Mouse (Mus musculus): ENCODE data around the gene Pomgnt1. TPM values are rescaled to one million over a fixed set of nuclear protein-coding genes. Genes with fewer than 3 reads are reported as not detected.
A peak's percentile ranks its signal among the peaks of the same experiment; 100 is the strongest.

Pomgnt1 gene
- polyA plus RNA-seq (2015; fragmentation: Nextera tagmentation; extraction: Ambion mirVana) = 51.8 and 56.9 TPM in 2 replicates

DNA sequence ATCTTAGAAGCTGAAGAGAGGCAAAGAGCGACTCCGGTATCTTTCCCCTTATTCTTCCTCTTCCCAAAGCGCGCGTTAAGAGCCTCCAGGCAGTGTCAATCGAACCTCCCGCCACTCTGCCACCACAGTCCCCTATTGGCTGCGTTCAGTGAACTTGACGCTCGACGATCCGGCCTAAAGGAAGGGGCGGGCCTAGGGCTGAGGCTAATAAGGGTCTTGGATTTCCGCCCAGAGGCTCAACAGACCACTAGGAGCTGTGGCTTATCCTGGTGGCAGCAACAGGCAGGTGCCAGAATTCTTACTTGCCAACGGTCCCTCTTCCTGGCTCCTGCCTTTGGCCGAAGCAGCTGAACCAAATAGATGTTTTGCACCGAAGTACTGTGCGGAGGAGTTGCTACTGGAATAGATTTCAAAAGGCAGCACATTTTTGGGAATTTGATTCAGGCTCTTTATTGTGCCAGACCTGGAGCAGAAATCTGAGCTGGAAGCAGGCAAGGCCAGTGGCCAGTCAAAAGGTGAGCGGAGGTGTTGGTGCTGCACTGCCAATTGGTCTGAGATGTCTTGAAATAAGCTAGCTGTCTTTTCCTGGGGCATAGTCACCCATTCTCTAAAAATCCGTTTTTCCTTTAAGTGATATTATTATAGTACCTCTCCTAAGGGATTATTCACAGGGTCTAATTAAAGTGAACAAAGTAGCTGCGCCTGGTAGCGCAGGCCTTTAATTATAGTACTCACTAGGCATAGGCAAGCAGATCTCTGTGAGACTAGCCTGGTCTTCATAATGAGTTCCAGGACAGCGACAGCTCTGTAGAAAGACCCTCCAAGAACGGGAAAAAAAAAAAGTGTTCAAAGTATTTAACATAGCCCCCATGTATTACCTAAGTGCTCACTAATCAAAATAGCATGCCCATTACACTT lies at the start of gene Pomgnt1, which contains the start of gene Rad54l:
TSS of gene Pomgnt1 (plus strand) at position 239 of the 918 bp plus-strand sequence.
TSS of gene Rad54l (minus strand) at position 89 of the 918 bp plus-strand sequence.
- no peaks in the 10 kb centered on the region for H3K27me3 ChIP-seq
- peak; percentile 100 for ATAC-seq
- H3K4me1 ChIP-seq (replicated peaks) = peaks cover 23% of the 10 kb centered on the region
- WGBS = 4% methylated on average over 24 of the region's 24 CpGs
- peak within 1 kb of the TSS; percentile 52; the same call in 1 of the 2 replicates for H3K27ac ChIP-seq
- no peaks in the 10 kb centered on the region for H3K9me3 ChIP-seq
- peak within 1 kb of the TSS; percentile 63 for H3K9ac ChIP-seq (replicated peaks)
- H3K4me2 ChIP-seq (replicated peaks) = peak within 1 kb of the TSS; percentile 60
- 0 out of 2 replicates have a peak, but pooled peaks cover 7% of the 10 kb centered on the region for H3K36me3 ChIP-seq
- H3K4me3 ChIP-seq (replicated peaks) = peak within 1 kb of the TSS; percentile 52

DNA sequence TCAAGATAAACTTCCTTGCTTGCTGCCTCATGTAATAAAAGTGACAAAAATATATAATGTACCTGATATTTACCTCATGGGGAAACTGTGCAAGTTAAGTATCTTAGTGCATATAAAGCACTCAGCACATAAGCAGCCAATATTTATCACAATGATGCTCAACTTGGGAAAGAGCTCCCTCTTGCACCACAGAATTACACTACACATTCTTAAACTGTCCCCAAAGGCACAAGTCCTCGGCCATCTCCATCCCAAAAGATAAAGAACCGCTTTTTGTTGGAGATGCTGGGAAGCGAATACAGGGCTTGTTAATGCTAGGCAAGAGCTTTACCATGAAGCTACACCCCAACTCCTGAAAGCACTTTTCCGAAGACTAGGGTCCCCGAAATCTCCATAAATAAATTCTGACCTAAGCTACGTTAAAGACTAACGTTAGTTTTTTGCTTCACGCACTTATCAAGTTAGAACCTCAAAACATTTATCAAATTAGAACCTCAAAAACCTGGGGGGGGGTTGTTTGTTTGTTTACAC lies 49.4 kb upstream of the Pomgnt1 start:
- peak overlapping the region; percentile 55; the same call in 1 of the 2 replicates for H3K27ac ChIP-seq
- H3K9ac ChIP-seq (replicated peaks) = peak overlapping the region; percentile 98
- no peaks in the 10 kb centered on the region for H3K9me3 ChIP-seq
- WGBS = 3% methylated on average over 8 of the region's 8 CpGs
- H3K4me2 ChIP-seq (replicated peaks) = peak overlapping the region; percentile 97
- no peaks in the 10 kb centered on the region for H3K27me3 ChIP-seq
- H3K36me3 ChIP-seq = peaks cover 8% of the 10 kb centered on the region
- no peak for ATAC-seq
- H3K4me3 ChIP-seq (replicated peaks) = peak overlapping the region; percentile 97
- peaks cover 36% of the 10 kb centered on the region for H3K4me1 ChIP-seq (replicated peaks)

DNA sequence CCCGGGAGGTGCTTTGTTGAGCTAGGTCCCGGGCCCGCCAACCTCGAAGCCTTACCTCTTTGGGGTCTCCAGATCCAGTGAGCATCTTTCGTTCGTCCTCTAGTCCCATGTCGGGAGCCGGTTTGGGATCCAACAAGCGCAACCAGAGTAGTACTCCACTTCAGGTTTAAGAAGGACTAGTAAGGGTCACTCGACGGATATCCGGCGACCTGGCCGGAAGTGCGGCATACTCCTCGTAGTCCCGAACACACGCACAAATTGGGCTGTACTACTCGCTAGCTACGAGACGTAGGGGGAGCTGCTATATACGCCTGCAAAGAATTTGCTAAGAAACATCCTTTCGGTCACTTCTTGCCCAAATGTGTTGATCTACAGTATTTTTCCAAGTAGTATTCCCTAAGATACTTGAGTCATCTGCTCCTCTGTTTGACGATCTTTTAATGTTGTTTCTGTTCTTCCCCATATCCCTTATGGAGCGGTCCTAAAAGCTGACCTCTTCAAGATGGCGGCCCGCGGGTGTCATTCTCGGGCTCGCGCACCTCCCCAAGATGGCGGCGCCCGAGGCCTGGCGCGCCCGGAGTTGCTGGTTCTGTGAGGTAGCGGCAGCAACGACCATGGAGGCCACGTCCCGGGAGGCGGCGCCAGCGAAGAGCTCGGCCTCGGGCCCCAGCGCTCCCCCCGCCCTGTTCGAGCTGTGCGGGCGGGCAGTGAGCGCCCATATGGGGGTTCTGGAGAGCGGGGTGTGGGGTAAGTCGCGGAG lies 48.6 kb upstream of the Pomgnt1 start, which contains the start of the genes Uqcrh and Lrrc41:
TSS of gene Uqcrh (minus strand) at position 211 of the 760 bp plus-strand sequence.
TSS of gene Lrrc41 (plus strand) at position 409 of the 760 bp plus-strand sequence.
- WGBS = under 1% methylated on average over 55 of the region's 55 CpGs

DNA sequence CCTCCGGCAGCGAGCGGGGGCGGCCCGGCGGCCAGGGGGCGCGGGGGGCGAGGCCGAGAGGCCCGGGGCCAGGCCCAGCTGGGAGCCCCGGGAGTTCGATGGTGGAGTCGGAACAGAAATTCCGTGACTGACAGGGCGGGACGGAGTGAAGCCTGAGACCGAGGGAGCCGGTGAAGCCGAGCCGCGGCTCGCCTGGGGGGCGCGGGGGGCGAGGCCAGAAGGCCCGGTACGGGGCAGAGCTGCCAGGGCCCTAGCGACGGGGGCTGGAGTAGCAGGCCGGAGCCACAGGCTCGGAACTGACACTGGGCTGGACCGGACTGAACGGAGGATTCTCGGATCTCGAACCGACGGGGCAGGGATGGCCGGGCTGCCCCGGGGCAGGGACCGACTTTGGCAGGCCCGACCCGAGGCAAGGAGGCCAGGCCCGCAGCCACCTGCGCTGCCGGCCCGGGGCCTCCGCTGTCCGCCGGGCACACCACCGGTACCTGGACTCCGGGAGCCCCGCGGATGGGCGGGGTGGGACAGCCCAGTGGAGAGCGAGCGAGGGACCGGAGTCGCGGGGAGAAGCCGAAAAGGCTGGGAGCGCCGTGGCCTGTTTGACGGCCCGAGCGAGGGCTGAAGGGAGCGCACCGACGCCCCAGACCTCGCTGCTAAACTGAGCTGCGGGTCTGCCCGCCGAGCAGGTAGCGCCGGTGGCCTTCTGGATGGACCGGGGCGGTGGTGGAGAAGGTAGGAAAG lies 47.8 kb upstream of the Pomgnt1 start:
- Histone ChIP-seq H3K36me3 (peaks cover 14% of the 10 kb centered on the region), H3K4me2 (replicated peaks) (peak overlapping the region; percentile 97), H3K27ac (peak overlapping the region; percentile 96), H3K4me1 (replicated peaks) (peaks cover 36% of the 10 kb centered on the region), H3K9ac (replicated peaks) (peak overlapping the region; percentile 98), H3K4me3 (replicated peaks) (peak overlapping the region; percentile 97), H3K9me3 (no peaks in the 10 kb centered on the region), H3K27me3 (no peaks in the 10 kb centered on the region)
- ATAC-seq = peak; percentile 81
- WGBS = under 1% methylated on average over 77 of the region's 77 CpGs

More for the DNA sequence above, 48.6 kb upstream of the Pomgnt1 start, which contains the start of the genes Uqcrh and Lrrc41:
- Histone ChIP-seq H3K36me3 (peaks cover 8% of the 10 kb centered on the region), H3K4me3 (replicated peaks) (peak within 1 kb of the TSS; percentile 97), H3K4me1 (replicated peaks) (peaks cover 36% of the 10 kb centered on the region), H3K4me2 (replicated peaks) (peak within 1 kb of the TSS; percentile 97), H3K9ac (replicated peaks) (peak within 1 kb of the TSS; percentile 98), H3K27me3 (no peaks in the 10 kb centered on the region), H3K9me3 (no peaks in the 10 kb centered on the region), H3K27ac (peak within 1 kb of the TSS; percentile 96)
- ATAC-seq = peak; percentile 94

DNA sequence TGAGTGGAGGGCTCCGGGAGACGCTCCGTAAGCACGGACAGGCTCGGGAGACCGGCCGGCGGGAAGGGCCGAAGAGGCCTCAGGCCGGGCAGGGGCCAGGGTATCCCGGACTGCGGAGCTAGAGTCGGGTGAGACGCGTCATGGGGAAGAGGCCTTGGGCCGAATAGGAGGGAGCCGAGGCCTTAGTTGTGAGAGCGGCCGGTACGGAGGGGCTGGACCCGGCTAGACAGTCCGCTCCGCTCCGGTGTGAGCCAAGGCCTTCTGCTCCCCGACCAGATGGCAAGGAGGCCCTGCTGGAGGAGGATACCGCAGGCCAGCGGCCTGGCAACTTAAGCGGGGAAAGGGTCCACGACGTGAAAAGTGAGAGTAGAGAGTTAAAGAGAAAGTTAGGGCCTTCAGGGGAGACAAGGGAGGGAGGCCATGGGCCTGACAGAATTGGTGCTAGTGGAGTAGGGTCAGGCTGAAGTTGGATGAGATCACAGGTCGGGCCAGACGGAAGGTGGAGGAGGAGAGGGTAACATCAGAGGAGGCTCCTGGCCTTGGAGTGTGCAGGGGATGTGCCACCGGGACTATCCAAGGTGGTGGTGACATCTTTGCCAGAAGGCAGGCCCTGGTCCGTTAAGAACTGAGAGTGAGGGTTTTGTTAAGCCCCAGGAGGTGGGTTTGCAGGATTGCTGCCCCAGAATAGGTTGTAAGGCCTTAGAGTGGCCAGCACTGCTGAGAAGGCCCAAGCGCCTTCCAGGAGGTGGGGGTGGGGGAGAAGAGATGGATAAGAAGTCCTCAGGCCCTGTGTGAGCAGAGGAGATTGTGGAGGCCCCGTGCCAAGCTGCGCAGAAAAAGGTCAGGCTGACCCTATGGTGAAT lies 47.0 kb upstream of the Pomgnt1 start:
- peak overlapping the region; percentile 97 for H3K4me2 ChIP-seq (replicated peaks)
- no peaks in the 10 kb centered on the region for H3K9me3 ChIP-seq
- 2% methylated on average over 37 of the region's 37 CpGs for WGBS
- peak overlapping the region; percentile 96 for H3K27ac ChIP-seq
- peak overlapping the region; percentile 97 for H3K4me3 ChIP-seq (replicated peaks)
- peaks cover 36% of the 10 kb centered on the region for H3K4me1 ChIP-seq (replicated peaks)
- H3K9ac ChIP-seq (replicated peaks) = peak overlapping the region; percentile 98
- ATAC-seq = peak; percentile 38
- no peaks in the 10 kb centered on the region for H3K27me3 ChIP-seq
- peaks cover 22% of the 10 kb centered on the region for H3K36me3 ChIP-seq

DNA sequence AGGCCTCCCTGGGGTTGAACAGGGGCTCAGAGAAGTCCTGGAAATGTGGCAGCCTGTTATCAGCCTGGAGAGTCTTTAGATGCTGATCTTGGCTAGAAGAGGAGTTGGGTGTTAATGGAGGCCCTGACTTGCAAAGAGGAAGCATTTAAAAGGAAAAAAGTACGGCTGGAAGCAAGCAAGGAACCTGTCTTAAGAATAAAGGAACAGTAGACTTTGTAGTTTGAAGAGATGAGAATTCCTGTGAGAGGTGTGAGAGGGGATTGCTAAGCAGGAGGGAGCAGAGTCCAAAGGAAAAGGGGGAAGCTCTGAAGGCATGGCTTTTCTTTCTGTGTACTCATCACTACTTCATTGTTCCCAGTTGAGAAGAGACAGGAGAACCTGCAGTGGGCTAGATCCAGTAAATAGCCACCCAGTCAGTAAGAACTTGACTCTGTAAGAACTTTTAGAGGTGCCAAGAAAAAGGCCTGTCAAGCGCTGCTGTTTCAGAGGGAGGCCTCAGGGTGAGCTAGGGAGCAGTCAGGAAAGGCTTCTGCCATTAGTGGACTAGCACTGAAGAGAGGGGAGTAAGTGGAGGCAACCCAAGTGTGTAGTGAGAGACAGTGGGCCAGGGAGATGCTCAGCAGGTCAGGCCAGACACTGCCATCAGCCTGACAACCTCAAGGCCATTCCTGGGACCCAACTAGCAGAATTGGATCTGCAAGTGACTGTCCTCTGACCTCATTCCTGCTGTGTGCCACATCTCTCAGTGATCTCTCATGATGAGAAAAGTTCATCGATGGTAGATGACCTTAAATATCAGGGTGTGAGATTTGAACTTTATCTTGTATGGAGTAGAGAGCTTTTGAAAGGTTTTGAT lies 46.2 kb upstream of the Pomgnt1 start:
- Histone ChIP-seq H3K9me3 (no peaks in the 10 kb centered on the region), H3K4me3 (replicated peaks) (peak overlapping the region; percentile 97), H3K36me3 (peaks cover 29% of the 10 kb centered on the region), H3K4me1 (replicated peaks) (peaks cover 33% of the 10 kb centered on the region), H3K4me2 (replicated peaks) (peak overlapping the region; percentile 97), H3K27me3 (no peaks in the 10 kb centered on the region), H3K27ac (peak overlapping the region; percentile 96; the same call in 1 of the 2 replicates), H3K9ac (replicated peaks) (peak overlapping the region; percentile 98)
- ATAC-seq = no peak
- 64% methylated on average over 3 of the region's 3 CpGs for WGBS

DNA sequence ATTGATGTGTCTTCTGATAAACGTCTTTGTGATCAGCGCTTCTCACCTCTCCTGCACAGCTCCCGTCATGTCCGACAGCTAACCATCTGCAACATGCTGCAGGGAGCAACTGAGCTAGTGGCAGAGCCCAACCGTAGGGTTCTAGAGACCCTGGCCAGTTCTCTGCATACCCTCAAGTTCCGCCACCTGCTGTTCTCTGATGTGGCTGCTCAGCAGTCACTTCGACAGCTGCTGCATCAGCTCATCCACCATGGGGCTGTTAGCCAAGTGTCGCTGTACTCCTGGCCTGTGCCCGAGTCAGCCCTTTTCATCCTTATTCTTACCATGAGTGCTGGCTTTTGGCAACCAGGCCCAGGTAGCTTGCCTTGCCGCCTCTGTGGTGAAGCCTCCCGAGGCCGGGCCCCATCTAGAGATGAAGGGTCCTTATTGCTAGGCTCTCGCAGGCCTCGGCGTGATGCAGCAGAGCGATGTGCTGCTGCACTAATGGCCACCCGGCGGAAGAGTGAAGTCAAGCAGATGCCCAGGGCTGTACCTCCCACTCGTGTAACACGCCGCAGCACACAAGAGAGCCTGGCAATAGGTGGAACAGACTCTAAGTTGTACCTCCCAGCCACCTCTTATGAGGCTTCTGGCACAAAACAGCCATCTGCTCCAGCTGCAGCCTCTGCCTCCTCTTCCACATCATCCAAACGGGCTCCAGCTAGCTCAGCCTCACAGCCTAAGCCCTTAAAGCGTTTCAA lies 35.0 kb upstream of the Pomgnt1 start:
- no peaks in the 10 kb centered on the region for H3K27me3 ChIP-seq
- H3K4me1 ChIP-seq (replicated peaks) = no peaks in the 10 kb centered on the region
- no peak overlapping the region for H3K27ac ChIP-seq
- WGBS = 91% methylated on average over 23 of the region's 23 CpGs
- peaks cover 83% of the 10 kb centered on the region for H3K36me3 ChIP-seq
- H3K9ac ChIP-seq (replicated peaks) = no peak overlapping the region
- H3K9me3 ChIP-seq = no peaks in the 10 kb centered on the region
- ATAC-seq = no peak
- no peak overlapping the region for H3K4me2 ChIP-seq (replicated peaks)
- H3K4me3 ChIP-seq (replicated peaks) = no peak overlapping the region

DNA sequence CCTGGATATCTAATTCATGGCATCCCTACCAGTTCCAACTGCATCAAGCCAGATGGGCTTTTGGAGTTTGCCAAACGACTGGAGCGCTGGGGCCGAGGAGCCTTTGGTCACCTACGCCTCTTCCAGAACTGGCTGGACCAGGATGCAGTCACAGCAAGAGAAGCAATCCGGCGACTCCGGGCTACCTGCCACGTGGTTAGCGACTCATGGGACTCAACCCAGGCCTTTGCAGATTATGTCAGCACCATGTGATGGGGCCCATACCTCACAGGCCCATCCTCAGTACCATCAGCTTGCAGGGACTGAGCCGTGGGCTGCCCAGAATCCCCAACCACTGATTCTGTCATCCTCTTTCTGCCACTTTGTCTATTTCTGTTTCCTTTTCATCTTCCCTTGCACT lies 27.3 kb upstream of the Pomgnt1 start:
- Histone ChIP-seq H3K4me2 (replicated peaks) (no peak overlapping the region), H3K9ac (replicated peaks) (no peak overlapping the region), H3K27me3 (no peaks in the 10 kb centered on the region), H3K9me3 (no peaks in the 10 kb centered on the region), H3K4me1 (replicated peaks) (no peaks in the 10 kb centered on the region), H3K36me3 (peaks cover 83% of the 10 kb centered on the region), H3K4me3 (replicated peaks) (no peak overlapping the region), H3K27ac (no peak overlapping the region)
- WGBS = 92% methylated on average over 10 of the region's 10 CpGs
- no peak for ATAC-seq

DNA sequence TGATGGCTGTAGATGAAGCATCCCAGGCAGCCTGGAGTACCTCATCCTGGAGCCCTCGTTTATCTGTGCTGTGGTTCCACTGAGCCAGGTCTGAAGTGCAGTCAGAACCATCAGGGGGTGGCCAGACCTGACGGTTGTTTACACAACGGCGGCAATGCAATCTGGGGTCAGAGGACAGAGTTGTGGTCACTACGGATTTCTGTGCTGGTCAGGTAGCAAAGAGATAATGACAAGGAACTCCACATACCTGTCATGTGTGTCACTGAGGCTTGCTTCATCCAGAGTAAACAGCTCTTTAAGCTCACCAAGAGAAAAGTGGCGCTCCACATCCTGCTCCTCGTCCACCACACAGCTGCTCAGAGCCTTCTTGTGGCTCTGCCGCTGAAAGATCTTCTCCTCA lies 26.4 kb upstream of the Pomgnt1 start:
- H3K4me3 ChIP-seq (replicated peaks) = no peak overlapping the region
- H3K36me3 ChIP-seq = peaks cover 88% of the 10 kb centered on the region
- no peak overlapping the region for H3K27ac ChIP-seq
- no peak overlapping the region for H3K9ac ChIP-seq (replicated peaks)
- WGBS = 92% methylated on average over 8 of the region's 8 CpGs
- ATAC-seq = no peak
- no peaks in the 10 kb centered on the region for H3K4me1 ChIP-seq (replicated peaks)
- no peaks in the 10 kb centered on the region for H3K27me3 ChIP-seq
- H3K9me3 ChIP-seq = no peaks in the 10 kb centered on the region
- no peak overlapping the region for H3K4me2 ChIP-seq (replicated peaks)
